Mouse (Mus musculus) urinary bladder, postnatal 25 days (tissue): ENCODE results near the gene Plbd2.
A peak's percentile ranks its signal among the peaks of the same experiment; 100 is the strongest.

Source experiments
- DNase-seq: peaks from one replicate; pipeline ENCODE4 v3.0.0; 2022; ENCODE audit warnings: low spot score

Plbd2 gene

GRCm38 (mm10) chr5:120473361-120473760 lies 30.1 kb downstream of the Plbd2 start:
- no peak for DNase-seq

DNA sequence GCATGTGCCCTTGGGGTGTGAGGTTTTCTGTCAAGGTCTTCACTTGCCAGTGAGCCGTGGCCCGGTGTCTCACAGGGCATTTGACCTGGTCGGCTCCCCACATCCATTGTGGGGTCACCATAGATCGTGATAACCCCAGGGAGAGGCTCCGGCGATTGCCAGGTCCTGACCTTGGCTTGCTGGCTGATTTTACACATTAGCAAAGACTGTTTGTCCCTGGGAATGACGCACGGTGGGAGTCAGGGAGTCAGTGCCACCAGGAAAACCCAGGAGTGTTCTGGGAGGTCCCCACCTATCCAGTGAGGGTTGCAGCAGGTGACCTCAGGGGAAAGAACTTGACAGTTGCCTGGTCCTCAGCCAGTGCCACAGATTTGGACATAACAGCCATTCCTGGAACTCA lies 30.7 kb downstream of the Plbd2 start, which contains the start of gene Sdsl:
TSS of gene Sdsl (minus strand) at position 41 of the 400 bp plus-strand sequence.
- no peak for DNase-seq

GRCm38 (mm10) chr5:120471538-120471937 lies 31.9 kb downstream of the Plbd2 start:
- no peak for DNase-seq

GRCm38 (mm10) chr5:120468830-120469229 lies 34.6 kb downstream of the Plbd2 start:
- no peak for DNase-seq

- no peak for DNase-seq
Measured at GRCm38 (mm10) chr5:120468336-120468735, 35.1 kb downstream of the Plbd2 start.

DNA sequence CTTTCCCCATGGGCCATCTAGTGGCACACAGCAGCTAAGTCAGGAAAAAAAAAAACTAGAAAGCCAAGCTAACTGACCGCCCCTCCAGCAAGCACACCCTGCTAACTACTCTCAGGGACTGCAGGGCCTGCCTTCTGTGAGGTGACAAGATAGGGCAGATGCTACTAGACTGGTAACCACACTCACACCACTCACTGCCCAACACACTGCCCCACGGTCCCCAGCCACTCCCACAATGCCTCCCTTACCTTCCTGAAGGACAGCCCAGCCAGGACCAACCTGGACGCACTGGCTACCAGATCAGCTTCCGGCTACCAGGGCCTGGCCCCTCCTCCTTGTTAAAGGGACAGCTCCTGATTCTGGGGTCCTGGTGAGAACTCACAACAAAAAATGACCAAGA lies 36.4 kb downstream of the Plbd2 start:
- no peak for DNase-seq

GRCm38 (mm10) chr5:120465860-120466259 lies 37.6 kb downstream of the Plbd2 start:
- peak; percentile 36 for DNase-seq

- DNase-seq, result peak; percentile 23
Measured at GRCm38 (mm10) chr5:120465062-120465461, 38.4 kb downstream of the Plbd2 start.

DNA sequence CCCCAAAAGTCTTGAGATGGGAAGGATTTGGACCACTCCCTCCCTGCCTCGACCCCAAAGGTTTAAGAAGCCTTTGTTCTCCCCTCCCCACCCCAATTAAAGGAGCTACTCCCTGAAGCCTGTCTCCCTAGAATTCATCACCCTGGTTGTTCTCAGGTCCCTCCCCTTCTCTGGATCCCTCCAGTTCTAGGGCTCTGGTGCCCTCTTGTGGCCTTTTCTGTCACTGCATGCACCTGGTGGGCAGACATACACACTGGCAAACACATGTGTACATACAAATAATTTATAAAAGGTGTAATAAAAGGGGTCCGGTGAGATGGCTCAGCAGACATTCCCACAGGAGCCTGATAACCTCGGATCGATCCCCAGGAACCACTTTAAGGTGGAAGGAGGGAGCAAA lies 39.1 kb downstream of the Plbd2 start:
- no peak for DNase-seq

- no peak for DNase-seq
Measured at GRCm38 (mm10) chr5:120461902-120462301, 41.5 kb downstream of the Plbd2 start.

DNA sequence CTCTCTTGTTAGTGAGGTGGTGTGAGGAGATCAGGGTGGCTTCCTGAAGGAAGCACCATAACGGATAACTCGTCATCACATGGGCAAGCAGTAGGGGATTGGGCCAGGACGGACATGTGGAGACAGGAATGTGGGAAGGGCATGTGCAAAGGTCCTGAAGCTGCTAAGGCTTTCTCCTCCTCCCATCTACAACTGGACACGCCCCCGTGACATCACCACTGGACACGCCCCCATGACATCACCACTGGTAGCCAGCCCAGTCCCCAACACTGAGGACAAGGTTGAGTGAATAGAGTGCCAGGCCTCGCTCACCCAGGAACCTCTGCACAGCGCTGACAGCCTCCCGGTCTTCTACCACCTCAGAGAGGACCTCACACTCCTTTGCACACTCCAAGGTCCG lies 44.3 kb downstream of the Plbd2 start:
- DNase-seq, result no peak

DNA sequence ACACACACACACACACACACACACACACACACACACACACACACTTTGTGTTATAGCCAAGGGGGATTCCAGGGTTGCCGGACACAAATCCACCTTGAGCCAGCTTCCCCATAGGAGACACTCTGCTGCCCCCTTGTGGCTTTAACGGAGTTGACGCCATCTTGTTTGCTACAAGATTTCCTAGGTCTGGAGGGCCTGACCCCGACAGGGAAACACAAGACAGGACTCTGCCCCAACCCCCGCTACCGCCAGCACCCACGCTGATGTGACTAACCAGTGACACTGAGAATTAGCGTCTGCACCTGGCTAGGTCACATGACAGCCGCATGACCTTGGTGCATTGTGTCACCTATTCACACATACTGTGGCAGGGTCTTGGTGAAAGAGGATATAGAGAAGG lies 45.8 kb downstream of the Plbd2 start:
- peak; percentile 29 for DNase-seq

DNA sequence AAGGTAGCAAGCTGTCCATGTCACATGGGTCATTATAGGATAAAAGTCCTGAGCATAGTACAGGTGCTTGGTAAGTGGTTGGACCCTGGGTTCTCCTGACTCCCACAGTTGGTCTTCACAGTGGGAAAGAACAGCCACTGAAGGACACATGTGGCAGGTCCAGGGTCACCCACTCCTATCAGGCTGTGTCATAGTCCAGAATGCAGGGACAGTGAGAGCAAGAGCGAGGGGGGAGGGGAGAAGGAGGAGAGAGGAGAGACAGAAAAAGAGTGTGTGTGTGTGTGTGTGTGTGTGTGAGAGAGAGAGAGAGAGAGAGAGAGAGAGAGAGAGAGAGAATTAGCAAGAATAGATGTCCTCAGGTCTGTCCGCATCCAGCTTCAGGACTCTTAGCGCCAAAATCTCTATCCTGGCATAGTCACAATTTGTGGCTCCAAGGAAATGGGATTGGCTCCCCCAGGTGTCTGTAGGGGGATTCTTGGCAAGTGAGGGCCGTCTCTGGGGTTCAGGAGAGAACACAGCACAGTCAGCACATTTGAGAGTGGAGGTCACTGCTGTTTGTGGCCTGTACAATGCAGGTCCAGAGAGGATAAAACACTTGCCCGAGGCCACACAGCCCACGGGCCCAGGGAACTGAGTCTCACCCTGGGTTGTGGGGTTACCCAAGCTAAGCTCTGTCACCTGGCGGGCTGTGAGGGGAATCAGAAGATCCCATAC lies 46.4 kb downstream of the Plbd2 start:
- no peak for DNase-seq

DNA sequence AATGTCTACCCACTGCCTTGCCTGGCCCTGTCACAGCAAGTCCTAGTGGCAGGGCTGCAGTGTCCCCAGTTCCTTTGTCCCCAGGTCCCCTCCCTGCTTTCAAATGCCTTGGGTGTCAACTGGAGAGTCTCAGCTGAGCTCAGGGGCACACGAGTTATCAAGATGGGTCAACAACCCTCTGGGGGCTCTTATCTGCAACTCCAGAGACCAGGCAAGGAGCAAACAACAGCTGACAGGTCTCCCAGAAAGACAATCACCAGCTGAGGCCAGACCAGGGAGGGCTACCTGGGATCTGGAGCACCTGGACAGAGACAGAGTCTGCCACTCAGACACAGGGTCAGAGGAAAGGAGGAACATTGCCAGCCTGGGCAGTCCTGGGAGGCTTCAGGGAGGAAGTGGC lies 47.2 kb downstream of the Plbd2 start:
- no peak for DNase-seq

GRCm38 (mm10) chr5:120454756-120455337 lies 48.6 kb downstream of the Plbd2 start:
- no peak for DNase-seq

- DNase-seq, result no peak
Measured at GRCm38 (mm10) chr5:120447305-120447704, 56.1 kb downstream of the Plbd2 start.

- peak; percentile 93 for DNase-seq
Measured at GRCm38 (mm10) chr5:120440733-120441132, 62.7 kb downstream of the Plbd2 start.

DNA sequence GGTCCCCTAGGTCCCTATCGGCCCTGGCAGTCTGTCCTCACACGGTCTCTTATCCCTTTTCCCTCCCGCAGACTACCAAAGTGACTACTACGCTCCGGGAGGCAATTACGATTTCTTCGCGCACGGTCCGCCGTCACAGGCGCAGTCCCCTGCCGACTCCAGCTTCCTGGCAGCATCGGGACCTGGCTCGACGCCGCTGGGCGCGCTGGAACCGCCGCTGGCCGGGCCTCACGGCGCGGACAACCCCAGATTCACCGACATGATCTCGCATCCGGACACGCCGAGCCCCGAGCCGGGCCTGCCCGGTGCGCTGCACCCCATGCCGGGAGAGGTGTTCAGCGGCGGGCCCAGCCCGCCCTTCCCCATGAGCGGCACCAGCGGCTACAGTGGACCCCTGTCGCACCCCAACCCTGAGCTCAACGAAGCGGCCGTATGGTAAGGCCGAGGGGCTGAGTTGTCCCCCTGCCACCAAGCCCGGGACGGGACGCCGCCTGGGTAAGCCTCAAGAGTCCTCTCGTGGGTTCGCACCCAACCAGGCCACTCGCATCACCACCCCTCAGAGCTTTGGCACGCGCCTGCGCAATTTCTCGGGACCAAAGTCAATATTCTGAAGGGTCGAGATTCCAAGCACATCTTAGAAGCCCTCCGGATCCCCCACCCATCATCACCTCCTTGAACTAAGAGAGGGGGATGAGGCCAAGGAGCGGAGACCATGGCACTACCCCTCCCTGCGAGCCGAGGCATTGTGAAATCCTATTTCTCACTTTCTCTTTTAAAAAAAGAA lies 63.3 kb downstream of the Plbd2 start:
- DNase-seq, result no peak

DNA sequence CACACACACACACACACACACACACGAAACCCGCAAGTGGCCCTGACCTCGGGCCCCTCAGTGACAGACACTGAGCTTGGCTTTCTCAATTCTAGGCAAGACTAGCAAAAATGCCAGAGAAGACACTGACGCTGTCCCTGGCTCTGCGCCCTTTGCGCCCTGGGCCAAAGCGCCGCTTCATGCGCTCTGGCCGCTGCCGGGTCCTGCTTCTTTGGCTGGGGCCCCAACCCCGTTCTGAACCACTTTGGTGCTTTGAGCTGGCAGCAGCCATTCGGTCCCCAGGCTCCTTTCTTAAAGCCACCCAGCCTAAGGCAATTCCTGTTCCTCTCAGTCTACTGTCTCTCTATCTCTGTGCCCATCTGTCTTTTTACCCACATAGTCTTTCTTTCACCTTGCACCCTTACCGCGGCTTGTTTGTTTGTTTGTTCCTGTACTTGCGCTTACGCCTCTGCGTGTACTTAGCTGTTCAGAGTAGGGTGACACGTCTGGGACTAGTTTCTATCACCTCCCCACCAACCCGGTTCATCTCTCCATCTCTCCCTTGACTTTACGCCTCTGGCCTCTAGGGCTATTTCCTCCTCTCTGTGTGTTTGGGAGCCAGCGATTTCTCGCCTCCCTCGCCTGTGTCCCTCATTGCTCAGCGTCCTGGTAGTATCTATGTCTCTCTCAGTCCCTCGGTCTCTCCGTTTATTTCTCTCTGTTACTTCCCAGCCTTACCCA lies 64.3 kb downstream of the Plbd2 start:
- no peak for DNase-seq

DNA sequence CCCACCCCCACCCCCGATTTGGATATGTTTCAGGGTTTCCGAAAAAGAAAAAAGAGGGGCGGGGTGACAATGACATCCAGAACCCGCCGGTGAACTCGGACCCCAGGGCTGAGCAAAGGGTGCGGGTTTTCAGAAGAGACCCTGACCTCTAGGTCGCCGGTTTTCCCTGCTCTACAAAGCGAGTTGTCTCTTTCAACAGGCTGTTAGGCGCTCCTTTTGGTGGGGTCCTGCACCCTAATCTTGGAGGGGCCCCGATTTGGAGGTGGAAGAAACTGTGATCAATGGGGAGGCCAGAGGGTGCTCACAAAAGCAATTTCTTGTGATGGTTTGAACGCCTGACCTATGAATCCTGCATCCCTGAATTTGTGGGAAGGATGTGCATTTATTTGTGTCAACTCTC lies 65.0 kb downstream of the Plbd2 start:
- no peak for DNase-seq

DNA sequence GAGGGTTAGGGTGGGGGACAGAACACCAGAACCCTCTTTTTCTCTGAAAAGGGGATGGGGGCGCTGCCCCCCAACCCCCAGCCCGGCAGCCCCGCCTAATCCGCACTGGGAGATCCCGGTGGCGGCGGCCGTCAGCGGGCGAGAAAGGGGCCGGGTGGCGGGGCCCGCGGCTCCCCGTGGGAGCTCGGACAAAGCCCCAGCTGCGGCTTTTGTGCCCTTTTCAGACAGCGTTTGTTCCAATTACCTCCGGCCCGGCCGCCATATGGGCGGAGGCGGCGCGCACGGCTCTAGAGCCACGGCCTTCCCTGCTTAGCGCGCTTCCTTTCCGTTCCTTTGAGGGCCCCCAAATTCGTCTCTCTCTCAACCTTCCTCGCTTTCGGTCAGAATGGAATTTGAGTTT lies 65.4 kb downstream of the Plbd2 start:
- no peak for DNase-seq

DNA sequence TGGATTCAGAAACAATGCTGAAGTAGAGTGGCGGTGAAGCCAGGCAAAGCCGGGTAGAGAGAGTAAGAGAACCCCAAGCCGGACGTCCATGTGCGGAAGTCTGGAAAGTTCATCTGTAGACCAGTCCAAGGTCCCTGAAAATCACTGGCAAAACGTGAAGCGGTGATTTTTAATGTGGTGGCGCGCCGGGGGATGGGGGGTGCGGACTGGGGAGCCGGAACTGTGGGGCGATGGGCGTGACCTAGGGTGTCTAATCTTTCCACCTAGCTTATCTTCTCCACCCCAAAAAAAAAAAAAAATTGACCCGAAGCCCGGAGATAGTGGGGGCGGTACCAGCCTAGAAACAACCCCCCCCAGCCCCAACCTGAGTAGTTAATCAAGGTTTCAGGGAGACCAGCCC lies 65.9 kb downstream of the Plbd2 start:
- DNase-seq, result no peak
